Mouse (Mus musculus): ENCODE measurements around the gene Ocm.
A peak's percentile ranks its signal among the peaks of the same experiment; 100 is the strongest.

Ocm gene

DNA sequence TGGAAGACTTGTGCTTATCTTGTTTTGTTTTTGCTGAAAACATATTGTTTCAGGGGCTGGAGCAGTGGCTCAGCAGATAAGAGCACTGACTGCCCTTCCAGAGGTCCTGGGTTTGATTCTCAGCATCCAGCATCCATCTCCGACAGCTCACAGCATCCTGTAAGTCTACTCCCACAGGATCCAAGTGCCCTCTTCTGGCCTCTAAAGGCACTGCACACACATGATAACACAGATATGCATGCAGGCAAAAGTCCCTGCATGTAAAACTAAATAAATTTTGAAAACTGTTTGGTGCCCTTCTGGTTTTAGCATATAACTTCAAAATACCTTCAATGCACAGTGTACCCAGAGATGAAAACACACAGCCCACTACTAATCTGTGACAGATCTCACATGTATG, 27.1 kb downstream of the Ocm start:
- DNase-seq: peak; percentile 27 to 38

DNA sequence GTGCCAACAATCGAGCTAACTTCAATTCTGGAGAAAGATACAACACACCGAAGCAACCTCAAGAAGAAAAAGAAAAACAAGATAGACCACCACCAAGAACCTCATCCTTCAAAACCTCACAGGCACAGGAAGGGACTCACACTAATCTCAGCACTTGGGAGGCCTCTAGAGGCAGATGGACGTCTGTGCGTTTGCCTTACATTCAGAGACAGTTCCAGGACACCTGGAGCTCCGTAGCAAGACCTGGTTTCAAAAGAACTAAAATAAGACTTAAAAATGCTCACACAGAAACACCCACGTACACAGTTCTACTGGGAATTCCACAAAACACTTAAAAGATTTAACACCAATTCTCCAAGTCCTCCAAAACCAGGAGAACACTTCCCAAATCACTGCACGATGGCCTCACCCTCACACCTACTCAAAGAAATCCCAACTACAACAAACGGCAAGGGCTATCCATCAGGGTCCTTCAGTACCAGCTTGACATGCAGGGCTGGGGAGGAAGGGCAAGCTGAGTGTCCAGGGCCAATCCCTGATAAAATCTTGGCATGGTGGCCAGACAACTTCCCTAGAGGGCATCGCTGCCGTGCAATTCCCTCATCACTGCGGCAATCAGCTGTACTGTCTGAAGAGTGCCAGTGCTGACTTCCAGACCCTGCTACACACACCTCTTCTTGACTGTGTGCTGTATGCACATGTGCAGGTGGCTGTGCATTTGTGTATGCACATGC, 31.7 kb downstream of the Ocm start:
- DNase-seq: no peak

DNA sequence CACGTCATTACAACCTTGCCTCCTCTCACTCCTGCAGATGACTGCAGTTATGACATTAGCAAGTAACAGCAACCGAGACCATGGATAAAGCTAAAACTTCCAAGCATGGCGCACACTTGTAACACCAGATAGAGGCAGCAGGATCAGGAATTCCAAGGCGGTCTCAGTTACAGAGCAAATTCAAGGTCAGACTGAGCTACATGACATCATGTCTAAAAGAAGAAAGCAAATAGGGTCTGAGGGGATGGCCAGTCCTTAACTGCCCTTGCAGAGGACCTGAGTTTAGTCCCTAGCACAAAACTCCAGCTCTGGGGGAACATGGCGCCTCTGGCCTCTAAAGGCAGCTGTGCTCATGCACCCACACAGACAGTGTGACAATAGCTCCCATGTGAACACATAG, 32.6 kb downstream of the Ocm start:
- DNase-seq: no peak

DNA sequence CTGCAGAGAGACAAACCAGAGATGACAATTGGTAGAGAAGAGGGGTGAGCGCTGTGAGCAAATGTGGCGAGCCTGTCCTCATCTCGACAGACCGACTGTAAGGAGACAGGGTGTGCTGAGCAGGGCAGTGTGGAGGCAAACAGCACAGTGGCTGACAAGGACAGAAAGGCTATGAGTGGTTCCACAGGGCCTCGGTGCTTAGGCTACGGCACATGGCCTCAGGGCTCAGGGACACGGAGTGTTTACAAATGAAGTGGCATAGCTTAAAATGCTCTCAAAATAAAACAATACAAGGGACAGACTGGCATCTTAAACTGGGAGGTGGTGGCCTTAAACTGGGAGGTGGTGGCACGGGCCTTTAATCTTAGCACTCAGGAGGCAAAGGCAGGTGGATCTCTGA, 33.2 kb downstream of the Ocm start:
- DNase-seq: no peak

DNA sequence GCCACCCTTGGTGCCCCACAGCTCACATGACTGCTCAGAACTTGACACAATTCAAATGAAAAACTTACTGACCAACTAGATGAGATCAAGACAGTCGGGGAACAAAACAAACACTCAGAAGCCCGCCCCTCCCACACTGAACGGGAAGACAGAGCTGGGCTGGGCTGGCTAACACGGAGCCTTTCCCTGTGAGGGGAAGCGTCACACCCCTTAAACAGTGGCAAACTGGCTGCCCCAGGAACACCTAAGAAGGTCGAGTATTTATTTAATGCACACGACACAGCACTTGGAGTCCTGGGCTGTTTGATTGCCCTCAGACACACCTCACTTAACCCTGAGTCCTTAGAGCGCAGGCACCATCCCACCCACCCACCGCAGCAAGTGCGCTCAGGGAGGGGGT, 33.8 kb downstream of the Ocm start:
- no peak for DNase-seq

DNA sequence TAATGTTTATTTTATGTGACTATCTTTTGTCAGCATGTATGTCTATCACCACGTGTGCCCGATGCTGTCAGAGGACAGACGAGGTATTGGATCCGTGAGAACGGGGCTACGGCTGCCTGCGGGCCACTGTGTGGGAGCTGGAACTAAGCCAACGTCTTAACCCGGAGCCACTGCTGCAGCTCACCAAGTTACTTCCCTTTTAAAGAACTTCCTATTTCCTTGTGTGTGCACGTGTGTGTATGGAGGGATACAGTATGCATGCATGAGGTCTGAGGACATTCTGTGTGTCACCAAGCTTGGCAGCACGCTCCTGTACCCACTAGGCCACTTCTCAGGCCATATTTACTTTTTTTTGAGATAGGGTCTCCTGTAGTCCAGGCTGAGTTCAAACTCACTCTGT, 36.4 kb downstream of the Ocm start:
- no peak for DNase-seq

DNA sequence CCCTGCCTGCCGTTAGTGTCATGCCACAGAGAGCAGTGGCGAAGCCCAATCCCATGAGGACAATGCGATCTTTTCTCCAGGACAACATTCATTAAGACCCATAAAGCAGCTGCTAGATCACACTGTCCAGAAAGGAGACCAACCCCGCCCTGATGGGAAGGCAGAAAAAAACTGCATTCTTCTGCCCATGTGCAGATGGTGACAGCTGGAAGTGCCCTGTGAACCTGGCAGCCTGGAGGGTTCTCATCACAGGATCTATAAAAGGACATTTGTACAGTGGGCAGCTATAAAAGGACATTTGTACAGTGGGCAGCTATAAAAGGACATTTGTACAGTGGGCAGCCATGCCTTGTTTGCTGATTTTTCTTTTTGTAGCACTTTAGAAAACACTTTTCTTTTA, 37.4 kb downstream of the Ocm start:
- DNase-seq: peak in 1 of 2 experiments; percentile 20

DNA sequence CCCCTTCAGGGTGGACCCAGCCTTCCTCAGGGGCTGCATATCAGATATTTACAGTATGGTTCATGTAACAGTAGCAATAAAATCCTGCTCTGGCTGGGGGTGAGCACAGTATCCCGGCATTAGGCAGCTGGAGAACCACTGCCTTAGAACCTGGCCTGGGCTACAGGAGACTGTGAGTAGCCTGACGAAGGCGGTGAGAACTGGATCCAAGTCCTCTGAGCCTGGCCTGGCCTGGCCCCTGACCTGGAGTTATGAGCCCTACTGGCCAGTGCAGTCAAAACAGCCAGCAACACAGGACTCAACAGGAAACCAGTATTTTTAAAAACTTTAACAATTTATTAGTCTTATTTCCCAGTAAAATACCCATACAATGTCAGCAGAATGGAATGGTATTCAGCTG, 38.9 kb downstream of the Ocm start:
- no peak for DNase-seq

DNA sequence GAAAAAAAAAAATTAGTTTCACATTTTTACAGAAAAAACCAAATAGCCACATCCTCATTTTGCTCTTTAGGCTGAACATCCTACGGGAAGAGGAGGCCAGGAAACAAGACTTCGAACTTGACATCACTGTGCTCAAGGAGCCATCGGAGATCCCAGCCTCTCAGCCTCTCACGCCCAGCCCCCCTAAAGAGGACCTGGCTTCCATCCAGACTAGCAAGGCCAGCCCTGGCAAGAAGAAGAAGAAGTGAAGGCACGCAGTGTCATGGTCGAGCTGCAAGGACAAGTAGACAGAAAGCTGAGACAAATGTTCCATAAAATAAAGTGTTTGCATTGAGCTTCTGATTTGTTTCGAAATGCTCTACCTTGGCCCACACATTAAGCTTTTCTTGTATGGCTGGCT, 41.1 kb downstream of the Ocm start:
- peak; percentile 26 to 51 for DNase-seq

DNA sequence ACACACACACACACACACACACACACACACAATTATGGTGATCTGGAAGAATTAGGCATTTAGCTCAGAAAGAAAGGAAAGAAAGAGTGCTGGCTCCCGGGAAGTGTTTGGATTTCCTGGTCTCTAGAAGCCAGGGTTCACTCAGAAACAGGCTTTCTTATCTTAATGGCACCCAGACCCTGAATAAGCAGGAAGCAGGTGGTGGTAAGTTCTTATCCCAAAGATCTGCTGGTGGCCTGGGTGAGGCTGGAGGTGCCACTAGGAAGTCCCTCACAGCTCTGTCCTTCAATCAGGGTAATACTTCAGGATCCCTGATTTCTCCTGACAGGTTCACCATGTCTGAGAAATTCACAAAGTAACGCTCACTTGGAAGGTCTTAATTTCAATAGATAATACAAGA, 44.1 kb downstream of the Ocm start:
- no peak for DNase-seq

DNA sequence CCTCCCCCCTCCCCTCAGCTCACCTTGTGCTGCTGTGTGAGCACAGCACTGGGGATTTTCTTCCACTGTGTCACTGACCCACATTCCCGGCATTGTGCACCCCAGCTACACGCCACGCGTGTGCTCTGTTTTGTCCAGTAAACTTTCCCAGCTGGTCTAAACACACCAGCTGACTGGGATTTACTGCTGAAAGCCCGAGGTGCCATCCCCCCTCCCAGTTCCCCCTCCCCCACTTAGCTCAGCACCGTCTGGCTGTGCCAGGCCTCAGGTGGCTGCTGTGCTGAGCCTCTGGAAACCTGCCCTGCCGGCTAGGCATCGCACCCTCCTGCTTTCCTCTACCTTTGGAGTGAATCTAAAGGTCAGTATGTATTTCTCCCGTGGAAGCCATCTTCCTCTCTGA, 45.6 kb downstream of the Ocm start:
- DNase-seq: peak; percentile 44

DNA sequence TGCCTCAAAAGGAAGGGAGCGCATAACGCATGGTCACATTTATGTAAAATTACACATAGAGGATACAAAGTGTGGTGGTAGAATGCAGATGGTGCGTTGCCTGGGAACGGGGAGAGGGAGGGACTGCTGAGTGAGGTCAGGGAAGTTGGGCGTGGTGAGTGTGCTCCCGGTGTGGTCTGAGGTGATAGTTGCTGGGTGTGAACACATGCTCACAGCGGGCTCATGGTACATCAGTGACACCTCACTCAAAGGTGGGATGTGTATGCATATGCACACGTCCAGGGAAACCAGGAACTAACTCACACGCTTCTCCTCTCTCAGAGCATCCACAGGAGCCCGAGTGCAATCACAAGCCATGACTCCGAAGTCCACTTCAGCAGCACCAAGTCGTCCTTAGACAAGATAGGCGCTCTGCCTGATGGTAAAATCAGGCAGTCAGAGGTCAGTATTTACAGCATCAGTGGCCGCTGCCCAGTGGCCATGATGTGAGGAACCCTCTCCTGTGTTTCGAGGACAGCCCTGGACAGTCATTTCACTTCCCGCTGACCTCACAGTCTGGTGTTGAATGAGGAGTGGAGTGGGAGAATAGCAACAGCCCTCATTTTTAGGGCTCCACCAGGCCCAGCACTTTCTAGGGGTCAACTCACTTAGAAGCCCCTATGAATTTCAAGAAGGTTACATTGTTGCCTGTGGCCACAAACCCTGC, 49.6 kb downstream of the Ocm start:
- DNase-seq: no peak

DNA sequence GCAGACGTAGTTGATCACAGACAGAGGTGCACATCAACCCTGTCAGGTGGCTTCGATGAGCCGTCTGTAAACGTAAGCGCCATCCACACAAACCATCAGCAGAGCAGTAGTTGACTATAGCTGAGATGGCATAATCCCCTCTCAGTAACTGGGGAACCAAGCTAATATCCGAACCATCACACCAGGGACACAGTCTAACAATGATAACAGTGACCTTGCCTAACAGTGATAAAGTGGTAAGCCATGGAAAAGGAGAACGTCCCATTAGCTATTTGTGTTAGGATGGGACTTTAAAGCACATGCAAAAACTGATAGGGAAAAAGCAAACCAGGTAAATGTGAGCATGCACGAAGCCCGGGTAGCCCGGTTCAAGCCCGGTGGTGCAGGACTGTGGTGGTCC, 50.2 kb downstream of the Ocm start:
- DNase-seq: no peak

DNA sequence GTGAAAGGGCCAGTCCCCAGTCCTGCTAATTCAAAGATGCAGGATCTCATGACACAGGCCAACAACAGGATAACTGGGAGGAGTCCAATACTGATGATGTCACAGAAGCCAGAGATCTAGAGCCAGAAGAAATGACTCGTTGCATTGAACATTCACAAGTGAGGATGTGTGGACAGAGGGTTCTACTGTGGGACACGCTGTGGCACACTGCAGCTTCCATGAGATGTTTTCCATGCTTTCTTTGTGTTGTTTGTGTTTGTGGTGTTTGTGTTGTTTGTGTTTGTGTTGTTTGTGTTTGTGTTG, 50.9 kb downstream of the Ocm start:
- DNase-seq: no peak

DNA sequence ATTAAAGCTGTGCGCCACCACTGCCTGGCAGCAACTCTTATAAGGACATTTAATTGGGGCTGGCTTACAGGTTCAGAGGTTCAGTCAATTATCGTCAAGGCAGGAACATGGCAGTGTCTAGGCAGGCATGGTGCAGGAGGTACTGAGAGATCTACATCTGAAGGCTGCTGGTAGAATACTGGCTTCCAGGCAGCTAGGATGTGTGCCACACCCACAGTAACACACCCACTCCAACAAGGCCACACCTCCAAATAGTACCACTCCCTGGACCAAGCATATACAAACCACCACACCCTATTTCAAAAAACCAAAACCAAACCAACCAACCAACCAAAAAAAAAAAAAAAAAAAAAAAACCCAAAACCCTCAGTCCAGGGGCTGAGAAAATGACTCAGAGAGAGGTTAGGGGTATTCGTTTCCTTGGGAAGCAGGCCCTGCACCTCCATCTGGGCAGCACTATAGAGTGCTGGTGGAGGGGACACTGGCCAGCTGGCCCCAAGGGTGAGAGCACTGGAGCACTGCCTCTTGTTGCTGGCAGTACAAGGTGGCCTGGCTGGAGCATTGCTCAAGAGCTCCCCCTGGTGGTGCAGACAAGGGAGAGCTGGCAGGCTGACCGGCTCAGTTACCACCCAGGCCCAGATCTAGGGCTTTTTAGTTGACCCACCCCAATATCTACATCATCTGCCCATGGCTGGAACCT, 51.4 kb downstream of the Ocm start:
- DNase-seq: peak; percentile 82 to 84

DNA sequence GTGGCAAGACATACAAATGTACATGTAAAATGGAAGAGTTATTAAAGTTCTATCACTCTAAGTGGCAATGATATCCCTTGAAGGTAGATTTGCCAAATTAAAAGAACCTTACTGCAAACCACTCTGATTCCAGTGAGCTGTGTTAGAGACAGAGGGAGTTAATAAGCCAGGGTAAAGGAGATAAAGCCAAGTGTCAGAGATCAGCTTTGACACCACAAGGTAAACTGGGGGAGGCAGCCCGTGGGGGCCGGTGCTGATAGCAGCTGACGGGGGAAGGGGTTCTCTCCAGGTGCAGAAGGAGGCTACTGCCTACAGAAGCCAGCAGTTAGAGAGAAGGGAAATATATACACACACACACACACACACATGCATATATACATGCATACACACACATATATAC, 53.8 kb downstream of the Ocm start:
- DNase-seq: no peak
